9 mouse cellular contexts compared by ENCODE assay signal in the genomic region with DNA sequence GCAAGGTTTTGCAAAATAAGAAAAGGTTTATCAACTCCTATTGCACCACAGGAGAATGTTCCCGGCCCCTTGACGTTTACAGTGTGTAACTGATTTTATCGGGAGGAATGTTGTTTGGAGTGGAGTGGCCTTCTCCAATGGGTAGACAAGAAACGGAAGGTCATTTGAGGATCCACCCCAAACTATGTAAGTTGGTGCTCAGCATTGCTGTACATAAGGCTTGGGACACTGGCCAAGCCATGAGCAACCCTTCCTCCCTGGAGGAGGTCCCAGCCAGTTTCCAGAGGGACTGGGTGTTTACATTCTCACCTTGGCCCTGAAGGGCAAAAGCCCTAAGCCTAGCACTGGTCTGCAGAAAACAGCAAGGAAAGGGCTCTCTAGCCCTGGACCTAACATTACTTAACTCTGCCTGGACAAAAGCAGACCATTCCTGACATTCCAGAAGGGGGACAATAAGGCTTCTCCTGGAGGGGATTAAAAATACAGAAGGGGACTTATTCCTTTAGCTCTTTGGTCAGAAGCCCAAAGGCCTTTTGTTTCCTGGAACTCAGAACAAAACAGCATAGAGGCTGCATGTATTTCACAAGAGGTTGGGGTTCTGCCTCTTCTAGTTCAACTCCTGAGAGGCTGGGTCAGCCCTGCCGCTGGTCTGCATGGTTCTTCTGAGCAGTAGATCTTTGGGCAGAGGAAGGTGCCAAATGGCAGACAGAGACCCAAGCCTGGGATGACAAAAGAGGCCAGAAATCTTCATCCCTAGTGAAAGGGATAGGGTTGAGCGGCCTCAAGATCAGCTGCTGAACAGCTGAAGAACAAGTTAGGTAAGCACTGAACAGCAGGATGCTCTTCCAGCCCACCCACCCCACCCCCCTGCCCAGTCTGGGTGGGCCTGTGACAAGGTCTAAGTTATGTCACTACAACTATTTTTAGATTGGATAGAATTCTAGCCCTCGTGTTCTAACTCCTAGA. TPM values are rescaled to one million over a fixed set of nuclear protein-coding genes. Genes with fewer than 3 reads are reported as not detected.
A peak's percentile ranks its signal among the peaks of the same experiment; 100 is the strongest.
DNase-seq lines count a peak whose midpoint lies in the region; ATAC-seq lines count a peak whose summit lies in the region.
"Had no signal": no experiment of that assay in that cellular context is flagged by ENCODE, and none has a peak within 500 bp of the region (broad histone marks: within the 10 kb centered on the region; RNA-seq: fewer than 3 reads in every experiment).

No protein-coding gene starts in this region.

- peak overlapping the region; percentile 82 for H3K27ac ChIP-seq in heart, embryonic 16.5 days (ENCODE audit: low read length)
- peak overlapping the region; percentile 51 for H3K27ac ChIP-seq in lung, embryonic 15.5 days
- H3K27ac ChIP-seq: stomach, embryonic 15.5 days had no signal

- H3K4me1 ChIP-seq in heart, embryonic 16.5 days (ENCODE audit: control insufficient read depth, insufficient read depth, low read length), result peaks cover 26% of the 10 kb centered on the region
- H3K4me1 ChIP-seq in lung, embryonic 15.5 days, result peaks cover 25% of the 10 kb centered on the region

- peak overlapping the region; percentile 36; the same call in 1 of the 2 replicates for H3K9ac ChIP-seq in heart, embryonic 16.5 days (ENCODE audit: low read length)
- H3K9ac ChIP-seq in lung, embryonic 15.5 days, result no peak overlapping the region
- H3K9ac ChIP-seq: stomach, embryonic 15.5 days had no signal

- H3K4me2 ChIP-seq in heart, embryonic 16.5 days (ENCODE audit: low read depth, low read length), result no peak overlapping the region
- H3K4me2 ChIP-seq in lung, embryonic 15.5 days, result no peak overlapping the region
- H3K4me2 ChIP-seq: stomach, embryonic 15.5 days had no signal

- no peaks in the 10 kb centered on the region for H3K9me3 ChIP-seq in heart, embryonic 16.5 days (replicated peaks; ENCODE audit: control insufficient read depth, low read length)
- no peaks in the 10 kb centered on the region for H3K9me3 ChIP-seq in lung, embryonic 15.5 days
- H3K9me3 ChIP-seq: stomach, embryonic 15.5 days had no signal

- ATAC-seq in heart, embryonic 16.5 days (replicated peaks; ENCODE audit: extremely low read depth, insufficient read depth, low FRiP score), result peak; percentile 80
- ATAC-seq in lung, embryonic 15.5 days (ENCODE audit: borderline replicate concordance, extremely low read depth, low FRiP score, low TSS enrichment), result peak; percentile 9; the same call in 1 of the 2 replicates
- no peak for ATAC-seq in cerebellum, adult (ENCODE audit: insufficient number of reproducible peaks, low FRiP score, low TSS enrichment)

- 36% methylated on average over 7 of the region's 7 CpGs for WGBS in heart, embryonic 16.5 days
- WGBS in lung, embryonic 15.5 days, result 41% methylated on average over 7 of the region's 7 CpGs

- H3K27me3 ChIP-seq in heart, embryonic 16.5 days (ENCODE audit: control insufficient read depth, insufficient read depth, low read length), result no peaks in the 10 kb centered on the region
- no peaks in the 10 kb centered on the region for H3K27me3 ChIP-seq in lung, embryonic 15.5 days
- H3K27me3 ChIP-seq: stomach, embryonic 15.5 days had no signal

- DNase-seq in gastrocnemius, postnatal 25 days, result peak; percentile 54
- DNase-seq in gastrocnemius, postnatal 10 days, result no peak
- DNase-seq in NIH3T3 (ENCODE audit: low read depth), result peak; percentile 93
- DNase-seq in cerebellum, adult 11-12 months, result no peak
- DNase-seq in right cerebral cortex, adult 2 months (ENCODE audit: low spot score in 2 of 2), result no peak

- H3K4me3 ChIP-seq in heart, embryonic 16.5 days (ENCODE audit: low read length), result no peak overlapping the region
- no peak overlapping the region for H3K4me3 ChIP-seq in lung, embryonic 15.5 days
- H3K4me3 ChIP-seq: stomach, embryonic 15.5 days had no signal

- no peaks in the 10 kb centered on the region for H3K36me3 ChIP-seq in heart, embryonic 16.5 days (ENCODE audit: control insufficient read depth, insufficient read depth)
- H3K36me3 ChIP-seq in lung, embryonic 15.5 days, result no peaks in the 10 kb centered on the region
- H3K36me3 ChIP-seq: stomach, embryonic 15.5 days had no signal

RNA-seq across cellular contexts. Expression of gene Heg1, which starts 7.5 kb away (rescaled TPM):
- total RNA-seq in gastrocnemius, postnatal 25 days (2021), result 10 to 100 TPM; 46.0 to 47.0 TPM
- 10 to 100 TPM; 54.7 to 72.6 TPM for total RNA-seq in gastrocnemius, postnatal 10 days (2021)
- 34.0 and 35.1 TPM in 2 replicates for polyA plus RNA-seq in heart, embryonic 16.5 days (2015; fragmentation: Nextera tagmentation; extraction: Ambion mirVana)
- polyA plus RNA-seq in lung, embryonic 15.5 days (2015; fragmentation: Nextera tagmentation; extraction: Ambion mirVana), result 21.1 and 25.2 TPM in 2 replicates

Comparison
In these comparisons a context has a peak if more than half of its experiments do, and no peak if none do; other contexts are left out.
1. DNase-seq: peak in gastrocnemius, postnatal 25 days (single experiment) and NIH3T3 (single experiment); none in gastrocnemius, postnatal 10 days (single experiment), cerebellum, adult 11-12 months (single experiment) and right cerebral cortex, adult 2 months (0 of 2).